Mouse (Mus musculus): Measurements from ENCODE around the gene Noc2l. TPM values are rescaled to one million over a fixed set of nuclear protein-coding genes. Genes with fewer than 3 reads are reported as not detected.
A peak's percentile ranks its signal among the peaks of the same experiment; 100 is the strongest.

Noc2l gene
- 7.8 and 8.0 TPM in 2 replicates for polyA plus RNA-seq (2021; fragmentation: Nextera tagmentation)
- long read RNA-seq, experiment 1, partial matches to known transcripts: 8 of 10 reads
- long read RNA-seq, experiment 1, other reads (novel, unspliced or antisense): 2 of 10 reads
- long read RNA-seq, experiment 2, transcript Noc2l-201 (19 exons, 2,785 nt): major isoform, 7 of 40 reads
- long read RNA-seq, experiment 2, partial matches to known transcripts: 16 of 40 reads
- long read RNA-seq, experiment 2, other reads (novel, unspliced or antisense): 17 of 40 reads

DNA sequence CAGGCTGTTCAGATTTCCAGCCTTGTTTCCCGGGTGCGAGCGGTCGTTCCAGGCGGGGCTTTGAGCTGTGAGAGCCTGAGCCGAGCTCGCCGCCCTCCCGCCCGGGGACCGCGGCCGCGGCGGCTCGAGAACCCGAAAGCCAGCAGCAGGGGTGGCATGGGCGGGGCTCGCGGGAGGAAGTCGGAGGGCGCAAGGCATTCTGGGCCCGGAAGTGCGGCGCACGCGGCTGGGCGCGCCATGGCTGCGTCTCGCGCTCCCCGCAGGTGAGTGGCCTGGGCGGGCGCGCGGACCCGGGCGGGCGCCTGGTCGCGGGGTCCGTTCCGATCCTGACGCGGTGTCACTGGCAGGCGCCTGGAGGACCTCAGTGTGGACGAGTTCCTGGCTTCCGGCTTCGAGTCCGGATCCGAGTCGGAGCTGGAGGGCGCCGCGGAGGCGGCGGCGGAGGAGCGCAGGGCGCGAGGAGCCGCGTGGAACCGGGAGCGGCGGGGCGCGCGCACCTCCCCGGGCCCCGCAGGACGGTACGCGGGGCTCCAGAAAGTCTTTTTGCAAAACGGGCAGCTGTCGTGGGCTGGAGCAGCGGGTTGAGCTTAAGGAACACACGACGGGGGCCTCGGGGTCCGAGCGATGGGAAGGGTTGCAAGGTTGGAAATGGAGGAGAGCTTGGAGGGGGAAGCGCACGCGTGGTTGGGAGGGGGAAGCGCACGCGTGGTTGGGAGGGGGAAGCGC lies at the start of gene Noc2l:
Gene Noc2l, plus strand, starts transcription at position 203 of the 726 bp plus-strand sequence.

GRCm38 (mm10) chr4:156197131-156197828 lies 38.5 kb upstream of the Noc2l start, which contains the start of gene Agrn:
Gene Agrn (minus strand): TSS chr4:156197488.

GRCm38 (mm10) chr4:156200623-156201475 lies 35.0 kb upstream of the Noc2l start, which contains the start of gene Isg15:
Gene Isg15 (minus strand): TSS chr4:156200818.

DNA sequence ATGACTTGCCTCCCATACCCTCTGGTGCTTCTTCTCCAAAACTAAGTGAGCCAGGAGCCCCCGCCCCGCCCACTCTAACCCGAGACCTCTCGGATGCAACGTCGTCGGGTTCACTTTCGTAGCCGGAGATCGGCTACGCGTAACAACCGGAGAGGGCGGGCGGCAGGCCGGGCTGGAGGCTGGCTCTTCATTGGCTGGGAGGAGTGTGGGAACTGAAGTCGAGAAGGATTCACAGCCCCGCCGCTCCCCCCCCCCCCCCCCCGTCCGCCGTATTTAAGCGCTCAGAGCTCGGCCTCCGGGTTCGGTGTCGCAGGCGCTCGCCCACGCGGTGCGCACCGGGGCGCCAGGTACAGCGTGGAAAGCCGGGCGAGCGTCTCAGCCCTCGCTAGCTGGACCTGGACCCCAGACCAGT lies 32.8 kb upstream of the Noc2l start, which contains the start of gene AW011738:
Gene AW011738, plus strand, starts transcription at position 304 of the 412 bp plus-strand sequence.

GRCm38 (mm10) chr4:156215649-156216048 lies 20.2 kb upstream of the Noc2l start, which contains the start of gene Perm1:
Gene Perm1 (plus strand): TSS chr4:156215868.

GRCm38 (mm10) chr4:156234701-156235213 lies 1.1 kb upstream of the Noc2l start, which contains the start of gene Plekhn1:
Gene Plekhn1 (minus strand): TSS chr4:156234857.

DNA sequence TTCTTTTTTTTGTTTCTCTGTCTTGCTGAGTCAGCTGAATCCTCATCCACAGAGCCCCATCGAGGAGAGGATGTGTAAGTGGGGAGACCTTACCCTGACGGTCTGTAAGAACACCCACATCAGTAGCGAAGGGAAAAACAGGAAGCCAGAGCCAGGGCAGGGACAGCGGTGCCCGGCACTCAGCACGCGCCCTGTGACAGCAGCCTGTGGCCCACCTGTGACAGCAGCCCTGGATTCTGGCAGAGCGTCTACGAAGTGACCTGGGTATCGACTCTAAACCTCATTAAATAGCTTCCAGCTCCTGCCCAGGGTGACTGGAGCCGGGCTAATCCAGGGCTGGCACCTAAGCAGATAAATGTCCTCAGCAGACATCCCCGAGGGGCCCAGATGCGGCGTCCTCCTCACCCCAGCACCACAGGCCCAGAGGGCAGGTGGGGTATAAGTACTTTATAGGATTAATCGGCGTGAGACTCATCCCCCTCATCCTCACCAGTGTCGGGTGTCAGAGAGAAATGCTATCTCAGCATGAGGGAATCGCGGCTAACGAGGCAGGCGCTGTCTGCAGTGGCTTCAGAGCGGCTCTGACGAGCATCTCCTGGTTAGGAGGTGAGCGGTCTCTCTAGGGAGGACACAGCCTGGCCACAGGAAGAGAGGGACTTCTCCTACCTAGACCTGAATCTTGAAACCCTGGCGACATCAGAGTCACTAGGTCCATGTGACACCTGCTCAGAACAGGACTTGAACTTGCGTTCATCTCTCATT lies 19.4 kb downstream of the Noc2l start, which contains the start of gene Samd11:
Gene Samd11, minus strand, starts transcription at position 580 of the 762 bp plus-strand sequence.

Small RNA genes lying within 50 kb of the gene (microRNA-seq; reads per million reads assigned to microRNA genes)
- gene Mir7658: 5.4 reads per million, percentile 19 among the genes with 10 or more reads in this experiment

Other genes starting within 250 kb of the Noc2l start
- gene B3galt6, start 243.4 kb upstream of the Noc2l start, polyA plus RNA-seq (2021; fragmentation: Nextera tagmentation): 22.8 and 23.7 TPM in 2 replicates
- gene Sdf4, start 243.1 kb upstream of the Noc2l start, polyA plus RNA-seq (2021; fragmentation: Nextera tagmentation): 149 and 160 TPM in 2 replicates
- gene Tnfrsf4, start 222.2 kb upstream of the Noc2l start, polyA plus RNA-seq (2021; fragmentation: Nextera tagmentation): not detected in 2 replicates
- gene Tnfrsf18, start 209.8 kb upstream of the Noc2l start, polyA plus RNA-seq (2021; fragmentation: Nextera tagmentation): 0.21 and 0.23 TPM in 2 replicates
- 0.19 and 0.30 TPM in 2 replicates for gene Ttll10, start 176.6 kb upstream of the Noc2l start, polyA plus RNA-seq (2021; fragmentation: Nextera tagmentation)
- gene 9430015G10Rik, start 126.0 kb upstream of the Noc2l start, polyA plus RNA-seq (2021; fragmentation: Nextera tagmentation): 5.7 and 6.6 TPM in 2 replicates
- gene Rnf223, start 105.5 kb upstream of the Noc2l start, polyA plus RNA-seq (2021; fragmentation: Nextera tagmentation): 0.08 TPM in 1 of 2 replicates, not detected in the other
- 11.2 and 12.8 TPM in 2 replicates for gene Agrn, start 38.5 kb upstream of the Noc2l start, polyA plus RNA-seq (2021; fragmentation: Nextera tagmentation)
- 0.65 and 1.7 TPM in 2 replicates for gene Isg15, start 35.2 kb upstream of the Noc2l start, polyA plus RNA-seq (2021; fragmentation: Nextera tagmentation)
- 0.93 and 1.3 TPM in 2 replicates for gene AW011738, start 32.7 kb upstream of the Noc2l start, polyA plus RNA-seq (2021; fragmentation: Nextera tagmentation)
- 0.34 and 0.39 TPM in 2 replicates for gene Perm1, start 20.1 kb upstream of the Noc2l start, polyA plus RNA-seq (2021; fragmentation: Nextera tagmentation)
- gene Plekhn1, start 1.2 kb upstream of the Noc2l start, polyA plus RNA-seq (2021; fragmentation: Nextera tagmentation): 2.8 and 3.1 TPM in 2 replicates
- 0.54 and 0.68 TPM in 2 replicates for gene Samd11, start 19.6 kb downstream of the Noc2l start, polyA plus RNA-seq (2021; fragmentation: Nextera tagmentation)
- gene Vmn2r-ps159, start 95.1 kb downstream of the Noc2l start, polyA plus RNA-seq (2021; fragmentation: Nextera tagmentation): not detected in 2 replicates